Mouse (Mus musculus): ENCODE data around the gene S100a10. TPM values are rescaled to one million over a fixed set of nuclear protein-coding genes. Genes with fewer than 3 reads are reported as not detected.

S100a10 gene
- total and polyA plus RNA-seq, 3 experiments = 41.9 to 93.9 (median 70.5) TPM

- no peaks in the 10 kb centered on the region for H3K27me3 ChIP-seq (ENCODE audit: control insufficient read depth, insufficient read depth, low read length)
- peak overlapping the region; percentile 53 for H3K27ac ChIP-seq
- DNase-seq = no peak
- intact Hi-C loops (cut with DNase I) = no loop called here
- no peaks in the 10 kb centered on the region for H3K36me3 ChIP-seq (ENCODE audit: control insufficient read depth, insufficient read depth, low read length)
- peaks cover 3% of the 10 kb centered on the region for H3K4me1 ChIP-seq (ENCODE audit: control insufficient read depth, insufficient read depth, low read length)
- no peak overlapping the region for H3K4me3 ChIP-seq
- no peak overlapping the region for H3K9ac ChIP-seq (ENCODE audit: low read depth, low read length)
- 52% methylated on average over 5 of the region's 5 CpGs for WGBS
- no peaks in the 10 kb centered on the region for H3K79me2 ChIP-seq (replicated peaks; ENCODE audit: control insufficient read depth, insufficient read depth, low read length)
- TF ChIP-seq POLR2A (IDR thresholded peaks at IDR 0.05; ENCODE audit: insufficient read depth, low read depth, low read length) (no peak), CTCF (IDR thresholded peaks at IDR 0.05) (no peak), EP300 (IDR thresholded peaks at IDR 0.05; ENCODE audit: insufficient read depth, low read depth, low read length) (no peak)
Observed at GRCm38 (mm10) chr3:93589629-93590028, 34.7 kb downstream of the S100a10 start.

- Histone ChIP-seq H3K36me3 (ENCODE audit: control insufficient read depth, insufficient read depth, low read length) (no peaks in the 10 kb centered on the region), H3K27ac (no peak overlapping the region; the same call in 1 of the 2 replicates), H3K27me3 (ENCODE audit: control insufficient read depth, insufficient read depth, low read length) (no peaks in the 10 kb centered on the region), H3K4me3 (no peak overlapping the region), H3K9ac (ENCODE audit: low read depth, low read length) (no peak overlapping the region), H3K79me2 (replicated peaks; ENCODE audit: control insufficient read depth, insufficient read depth, low read length) (no peaks in the 10 kb centered on the region), H3K4me1 (ENCODE audit: control insufficient read depth, insufficient read depth, low read length) (peaks cover 3% of the 10 kb centered on the region)
- DNase-seq = no peak
- 81% methylated on average over 1 of the region's 1 CpGs for WGBS
- TF ChIP-seq EP300 (IDR thresholded peaks at IDR 0.05; ENCODE audit: insufficient read depth, low read depth, low read length) = no peak
- TF ChIP-seq CTCF (IDR thresholded peaks at IDR 0.05) = no peak
- no peak for TF ChIP-seq POLR2A (IDR thresholded peaks at IDR 0.05; ENCODE audit: insufficient read depth, low read depth, low read length)
- intact Hi-C loops (cut with DNase I) = no loop called here
Observed at GRCm38 (mm10) chr3:93590256-93590655, 35.4 kb downstream of the S100a10 start.

DNA sequence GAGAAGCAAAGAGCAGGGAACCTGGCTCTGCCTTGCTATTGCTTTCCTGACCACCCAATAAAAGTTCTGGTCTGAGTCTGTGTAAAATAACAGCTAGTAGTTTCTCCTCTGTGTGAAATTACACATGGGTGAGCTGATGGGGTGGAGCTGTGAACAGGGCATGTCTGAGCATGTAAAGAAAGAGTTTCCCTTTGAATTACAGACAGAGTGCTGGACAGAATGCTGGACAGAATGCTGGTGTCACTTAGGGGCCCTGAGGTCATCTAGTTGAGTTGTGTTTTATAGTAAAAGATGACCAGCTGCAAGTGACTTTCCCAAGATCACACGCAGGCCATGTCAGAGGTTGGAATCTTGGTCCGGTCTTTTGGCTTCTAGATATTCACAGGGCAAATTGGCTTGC lies 37.2 kb downstream of the S100a10 start:
- Histone ChIP-seq H3K4me1 (ENCODE audit: control insufficient read depth, insufficient read depth, low read length) (peaks cover 6% of the 10 kb centered on the region), H3K27me3 (ENCODE audit: control insufficient read depth, insufficient read depth, low read length) (no peaks in the 10 kb centered on the region), H3K27ac (no peak overlapping the region), H3K36me3 (ENCODE audit: control insufficient read depth, insufficient read depth, low read length) (peaks cover 4% of the 10 kb centered on the region), H3K79me2 (replicated peaks; ENCODE audit: control insufficient read depth, insufficient read depth, low read length) (no peaks in the 10 kb centered on the region), H3K4me3 (no peak overlapping the region), H3K9ac (ENCODE audit: low read depth, low read length) (no peak overlapping the region)
- TF ChIP-seq POLR2A (IDR thresholded peaks at IDR 0.05; ENCODE audit: insufficient read depth, low read depth, low read length) (no peak), CTCF (IDR thresholded peaks at IDR 0.05) (no peak), EP300 (IDR thresholded peaks at IDR 0.05; ENCODE audit: insufficient read depth, low read depth, low read length) (no peak)
- WGBS = 96% methylated on average over 2 of the region's 2 CpGs
- intact Hi-C loops (cut with DNase I) = no loop called here
- no peak for DNase-seq

GRCm38 (mm10) chr3:93592976-93593375 lies 38.1 kb downstream of the S100a10 start:
- H3K4me3 ChIP-seq = no peak overlapping the region
- 84% methylated on average over 4 of the region's 4 CpGs for WGBS
- DNase-seq = no peak
- intact Hi-C loops (cut with DNase I) = loop anchor here (1.0 kb wide), 1 partner anchor 46 kb away; no protein-coding TSS in a partner anchor
- H3K27ac ChIP-seq = no peak overlapping the region
- TF ChIP-seq CTCF (IDR thresholded peaks at IDR 0.05) (no peak), EP300 (IDR thresholded peaks at IDR 0.05; ENCODE audit: insufficient read depth, low read depth, low read length) (no peak), POLR2A (IDR thresholded peaks at IDR 0.05; ENCODE audit: insufficient read depth, low read depth, low read length) (no peak)
- no peak overlapping the region for H3K9ac ChIP-seq (ENCODE audit: low read depth, low read length)
- no peaks in the 10 kb centered on the region for H3K79me2 ChIP-seq (replicated peaks; ENCODE audit: control insufficient read depth, insufficient read depth, low read length)
- peaks cover 4% of the 10 kb centered on the region for H3K36me3 ChIP-seq (ENCODE audit: control insufficient read depth, insufficient read depth, low read length)
- H3K4me1 ChIP-seq (ENCODE audit: control insufficient read depth, insufficient read depth, low read length) = peaks cover 11% of the 10 kb centered on the region
- no peaks in the 10 kb centered on the region for H3K27me3 ChIP-seq (ENCODE audit: control insufficient read depth, insufficient read depth, low read length)

GRCm38 (mm10) chr3:93593512-93593911 lies 38.6 kb downstream of the S100a10 start:
- Histone ChIP-seq H3K36me3 (ENCODE audit: control insufficient read depth, insufficient read depth, low read length) (peaks cover 4% of the 10 kb centered on the region), H3K27ac (no peak overlapping the region), H3K9ac (ENCODE audit: low read depth, low read length) (no peak overlapping the region), H3K4me1 (ENCODE audit: control insufficient read depth, insufficient read depth, low read length) (peaks cover 11% of the 10 kb centered on the region), H3K4me3 (no peak overlapping the region), H3K79me2 (replicated peaks; ENCODE audit: control insufficient read depth, insufficient read depth, low read length) (no peaks in the 10 kb centered on the region), H3K27me3 (ENCODE audit: control insufficient read depth, insufficient read depth, low read length) (no peaks in the 10 kb centered on the region)
- DNase-seq = peak; percentile 47 to 58
- 62% methylated on average over 1 of the region's 1 CpGs for WGBS
- intact Hi-C loops (cut with DNase I) = loop anchor here (1.0 kb wide), 1 partner anchor 46 kb away; no protein-coding TSS in a partner anchor
- TF ChIP-seq CTCF (IDR thresholded peaks at IDR 0.05) (peak; percentile 82), EP300 (IDR thresholded peaks at IDR 0.05; ENCODE audit: insufficient read depth, low read depth, low read length) (0 out of 2 replicates have a peak, but pooled peaks have one; percentile 46), POLR2A (IDR thresholded peaks at IDR 0.05; ENCODE audit: insufficient read depth, low read depth, low read length) (no peak)

- intact Hi-C loops (cut with DNase I) = no loop called here
- Histone ChIP-seq H3K9ac (ENCODE audit: low read depth, low read length) (no peak overlapping the region), H3K36me3 (ENCODE audit: control insufficient read depth, insufficient read depth, low read length) (peaks cover 4% of the 10 kb centered on the region), H3K27me3 (ENCODE audit: control insufficient read depth, insufficient read depth, low read length) (no peaks in the 10 kb centered on the region), H3K27ac (peak overlapping the region; percentile 79), H3K4me1 (ENCODE audit: control insufficient read depth, insufficient read depth, low read length) (peaks cover 8% of the 10 kb centered on the region), H3K4me3 (no peak overlapping the region), H3K79me2 (replicated peaks; ENCODE audit: control insufficient read depth, insufficient read depth, low read length) (no peaks in the 10 kb centered on the region)
- 74% methylated on average over 1 of the region's 1 CpGs for WGBS
- DNase-seq = no peak
- TF ChIP-seq EP300 (IDR thresholded peaks at IDR 0.05; ENCODE audit: insufficient read depth, low read depth, low read length) = no peak
- no peak for TF ChIP-seq POLR2A (IDR thresholded peaks at IDR 0.05; ENCODE audit: insufficient read depth, low read depth, low read length)
- TF ChIP-seq CTCF (IDR thresholded peaks at IDR 0.05) = no peak
Observed at GRCm38 (mm10) chr3:93596632-93597031, 41.8 kb downstream of the S100a10 start.

All from heart, adult 2 months (tissue).